Mouse (Mus musculus) adrenal gland, postnatal 36 days (tissue): ENCODE data around the gene Fbrsl1. TPM values are rescaled to one million over a fixed set of nuclear protein-coding genes. Genes with fewer than 3 reads are reported as not detected.
A peak's percentile ranks its signal among the peaks of the same experiment; 100 is the strongest.

Experiments used
- DNase-seq, 2 experiments: peaks; one replicate each; pipeline ENCODE4 v3.0.0; 2021; ENCODE audit warnings: mixed read lengths in 1 of 2
- total RNA-seq, 2 experiments: library from RNA; stranded (reverse); gene quantifications; 2 replicates each; pipeline ENCODE4 v1.2.3; 2021

The Fbrsl1 gene
- total RNA-seq, 2 experiments from 2014 or later: 65.6 to 68.6 TPM

DNA sequence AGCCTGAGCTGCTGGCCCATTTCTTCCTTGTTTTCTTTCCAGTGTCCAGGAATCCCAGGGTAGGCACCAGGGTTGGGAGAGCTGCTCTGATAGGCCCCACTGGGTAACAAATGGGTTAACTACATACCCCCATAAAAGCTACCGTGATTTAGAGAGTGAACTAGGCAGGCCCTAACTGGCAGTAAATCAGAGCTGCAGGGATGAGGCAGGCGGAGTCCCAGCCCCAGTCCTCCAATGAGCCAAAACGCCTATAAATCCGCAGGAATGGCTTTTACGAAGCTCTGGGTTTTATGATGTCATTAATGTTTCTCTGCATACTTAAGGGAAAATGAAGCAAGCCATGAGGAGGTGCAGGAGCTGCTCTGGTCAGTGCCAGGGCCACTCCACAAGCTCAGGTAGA, 33.3 kb downstream of the Fbrsl1 start:
- no peak for DNase-seq

- DNase-seq: no peak
These were observed 35.3 kb downstream of the Fbrsl1 start for GRCm38 (mm10) chr5:110413018-110413417.

DNA sequence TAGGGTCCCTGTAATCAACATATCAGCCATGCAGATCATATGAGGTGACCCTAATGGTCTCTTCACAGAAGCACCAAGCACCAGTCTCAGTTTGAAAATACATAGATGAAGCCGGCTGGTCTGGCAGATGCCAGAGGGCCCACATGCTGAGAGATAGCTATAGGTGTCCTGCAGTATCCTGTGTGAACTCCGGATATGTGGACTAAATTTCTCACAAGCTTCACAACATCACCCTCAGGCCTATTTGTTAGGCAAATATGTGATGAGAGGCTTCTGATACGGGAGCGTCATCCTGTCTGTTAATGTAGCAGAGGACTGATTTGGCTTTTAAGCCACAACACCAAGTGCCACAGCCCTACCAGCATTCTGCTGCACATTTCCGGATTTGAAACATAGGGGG, 37.9 kb downstream of the Fbrsl1 start:
- DNase-seq: no peak

- DNase-seq: no peak
These were observed 39.3 kb downstream of the Fbrsl1 start for GRCm38 (mm10) chr5:110408967-110409366.

DNA sequence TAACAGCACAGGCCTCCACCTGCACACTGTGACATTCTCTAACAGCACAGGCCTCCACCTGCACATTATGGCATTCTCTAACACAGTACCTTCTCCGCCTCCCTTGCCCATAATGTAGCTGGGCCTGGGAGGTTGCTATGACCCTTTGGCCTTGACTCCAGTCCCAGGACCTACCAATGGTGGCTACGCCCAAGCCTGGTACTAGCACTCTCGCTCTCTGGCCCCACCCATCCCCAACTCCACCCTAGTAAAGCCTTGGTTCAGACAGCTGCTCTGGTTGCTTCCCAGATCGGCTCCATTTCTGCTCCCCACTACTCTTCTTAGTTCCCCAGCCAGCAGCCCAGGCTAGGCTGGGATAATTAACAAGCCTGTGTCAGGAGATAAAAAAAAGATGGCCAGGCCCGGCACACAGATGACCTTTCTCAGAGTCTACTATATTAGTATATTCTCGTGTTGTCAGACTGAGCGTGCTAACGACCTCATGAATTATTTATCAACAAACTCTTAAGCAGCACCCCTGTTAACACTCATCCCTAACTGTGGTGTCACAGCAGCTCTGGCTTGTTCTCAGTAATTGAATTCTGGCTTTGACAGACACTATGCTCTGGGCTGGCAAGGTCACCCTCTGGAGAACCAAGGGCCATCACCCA, 42.1 kb downstream of the Fbrsl1 start:
- no peak for DNase-seq

DNA sequence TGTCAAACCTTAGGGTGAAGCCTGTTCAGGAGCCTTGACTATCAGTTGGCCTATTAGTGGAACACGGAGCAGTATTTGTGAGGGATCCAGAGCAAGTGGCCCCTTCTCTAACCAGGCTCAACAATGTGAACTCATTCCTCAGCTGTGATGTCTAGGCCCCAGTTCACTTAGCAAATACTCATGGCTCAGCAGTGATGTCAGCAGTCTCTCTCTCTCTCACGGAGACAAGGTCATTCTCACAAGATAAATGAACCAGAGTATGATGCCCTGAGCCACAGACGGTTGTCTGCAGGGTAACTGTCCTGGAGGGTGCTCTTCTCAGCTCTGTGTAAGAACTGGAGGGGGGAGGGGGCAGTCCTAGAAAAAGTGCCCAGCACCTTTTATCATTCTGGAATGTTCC, 44.4 kb downstream of the Fbrsl1 start:
- DNase-seq: peak; percentile 46 to 49

DNA sequence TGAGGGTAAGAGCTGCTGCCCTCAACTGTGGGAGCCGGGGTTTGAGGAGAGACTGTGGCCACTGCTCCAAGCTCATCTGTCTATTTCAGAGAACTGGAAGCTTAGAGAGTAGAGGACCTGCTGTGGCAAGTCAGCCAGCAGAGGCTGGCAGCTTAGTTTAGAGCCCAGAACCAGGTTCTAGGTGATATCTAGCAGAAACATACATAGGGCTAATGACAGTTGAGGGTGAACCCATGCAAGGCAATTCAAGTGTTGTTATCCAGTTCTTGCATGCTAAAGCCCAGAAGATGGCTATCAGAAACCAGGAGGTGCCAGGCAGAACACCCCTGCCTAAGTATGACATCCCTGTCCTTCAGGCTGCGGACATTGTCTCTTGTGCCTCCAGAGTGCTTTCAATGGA, 45.7 kb downstream of the Fbrsl1 start:
- no peak for DNase-seq

GRCm38 (mm10) chr5:110401101-110401500, 47.2 kb downstream of the Fbrsl1 start:
- peak; percentile 32 to 43 for DNase-seq

DNA sequence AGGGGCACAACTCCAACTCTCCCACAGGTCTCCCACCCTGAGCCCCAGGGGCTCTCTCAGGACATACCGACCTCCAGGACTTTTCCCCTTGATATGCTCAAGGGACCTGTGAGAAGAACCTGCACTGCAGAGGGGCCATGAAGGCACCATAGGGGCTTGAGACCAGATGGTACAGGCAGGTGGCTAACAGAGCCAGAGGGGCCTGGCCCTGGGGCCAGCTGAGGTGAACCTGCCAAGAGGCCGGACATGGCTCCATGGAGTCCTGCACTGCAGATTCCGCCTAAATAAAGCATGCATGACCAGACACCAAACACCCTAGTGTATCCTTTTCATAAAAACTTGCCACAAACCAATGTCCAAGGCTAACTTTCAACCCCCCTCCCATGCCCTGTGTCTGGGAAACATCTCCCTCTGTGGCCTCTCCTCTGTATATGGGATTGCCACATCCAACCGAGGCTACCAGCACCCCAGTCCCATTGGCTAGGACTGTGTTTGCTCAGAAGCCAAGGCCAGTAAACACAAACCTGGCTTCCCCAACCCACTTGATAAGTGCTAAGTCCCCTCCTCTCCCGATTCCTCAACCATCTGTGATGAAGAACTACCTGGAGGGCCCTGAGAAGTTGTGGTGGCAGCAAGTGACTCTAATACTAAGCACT, 53.2 kb downstream of the Fbrsl1 start:
- no peak for DNase-seq

DNA sequence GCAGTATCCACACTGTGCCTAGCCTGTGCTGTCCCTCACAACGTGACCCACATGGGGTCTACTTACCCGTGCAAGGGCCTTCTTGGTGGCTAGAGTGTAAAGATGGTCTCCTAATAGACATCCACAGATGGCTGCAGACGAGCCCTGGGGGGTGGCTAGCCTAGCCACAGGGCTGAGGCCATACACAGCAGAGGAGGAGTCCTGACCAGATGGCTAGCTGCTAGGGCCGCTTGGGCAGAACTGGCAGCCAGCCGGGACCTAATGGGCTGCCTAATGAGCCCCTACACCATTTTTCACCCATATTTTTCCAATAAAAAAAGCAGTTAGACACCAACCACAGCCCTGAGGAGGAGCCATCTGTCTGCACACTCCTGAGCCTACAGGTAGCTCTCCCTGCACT, 55.6 kb downstream of the Fbrsl1 start:
- no peak for DNase-seq

DNA sequence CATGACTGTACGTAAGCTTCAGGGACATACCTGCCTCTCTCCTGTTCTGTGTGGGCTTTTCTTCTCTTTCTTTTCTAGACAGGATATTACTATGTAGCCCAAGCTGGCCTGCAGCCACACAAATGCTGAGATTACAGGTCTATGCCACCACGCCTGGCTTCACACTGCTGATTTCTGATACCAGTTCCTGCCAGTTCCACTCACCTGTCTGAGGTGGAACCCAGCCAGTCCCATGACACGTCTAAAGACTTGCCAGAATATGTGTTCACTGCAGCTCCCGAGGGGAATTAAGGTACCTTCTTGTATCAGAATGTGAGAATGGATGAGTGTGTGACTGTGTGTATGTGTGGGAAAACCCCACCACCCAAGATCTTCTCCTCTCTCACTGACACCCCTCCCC, 57.7 kb downstream of the Fbrsl1 start:
- no peak for DNase-seq

DNA sequence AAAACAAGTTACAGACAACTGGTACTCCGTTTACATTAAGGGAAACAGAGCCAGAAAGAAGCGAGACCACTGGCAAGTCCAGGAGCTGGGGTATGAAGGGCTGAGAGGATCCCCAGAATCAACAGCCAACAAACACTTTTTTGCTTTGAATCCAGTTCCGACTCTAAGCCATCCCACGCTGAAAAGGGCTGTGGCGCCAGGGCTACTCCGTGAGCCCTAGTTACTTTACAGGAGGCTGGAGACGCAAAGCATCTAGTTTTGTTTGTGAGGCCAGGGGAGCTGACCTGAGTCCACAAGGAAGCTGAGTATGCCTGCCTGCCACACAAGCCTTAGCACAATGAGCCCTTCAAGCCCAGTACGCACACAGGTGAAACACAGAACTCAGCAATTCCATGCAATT, 61.0 kb downstream of the Fbrsl1 start:
- no peak for DNase-seq

DNA sequence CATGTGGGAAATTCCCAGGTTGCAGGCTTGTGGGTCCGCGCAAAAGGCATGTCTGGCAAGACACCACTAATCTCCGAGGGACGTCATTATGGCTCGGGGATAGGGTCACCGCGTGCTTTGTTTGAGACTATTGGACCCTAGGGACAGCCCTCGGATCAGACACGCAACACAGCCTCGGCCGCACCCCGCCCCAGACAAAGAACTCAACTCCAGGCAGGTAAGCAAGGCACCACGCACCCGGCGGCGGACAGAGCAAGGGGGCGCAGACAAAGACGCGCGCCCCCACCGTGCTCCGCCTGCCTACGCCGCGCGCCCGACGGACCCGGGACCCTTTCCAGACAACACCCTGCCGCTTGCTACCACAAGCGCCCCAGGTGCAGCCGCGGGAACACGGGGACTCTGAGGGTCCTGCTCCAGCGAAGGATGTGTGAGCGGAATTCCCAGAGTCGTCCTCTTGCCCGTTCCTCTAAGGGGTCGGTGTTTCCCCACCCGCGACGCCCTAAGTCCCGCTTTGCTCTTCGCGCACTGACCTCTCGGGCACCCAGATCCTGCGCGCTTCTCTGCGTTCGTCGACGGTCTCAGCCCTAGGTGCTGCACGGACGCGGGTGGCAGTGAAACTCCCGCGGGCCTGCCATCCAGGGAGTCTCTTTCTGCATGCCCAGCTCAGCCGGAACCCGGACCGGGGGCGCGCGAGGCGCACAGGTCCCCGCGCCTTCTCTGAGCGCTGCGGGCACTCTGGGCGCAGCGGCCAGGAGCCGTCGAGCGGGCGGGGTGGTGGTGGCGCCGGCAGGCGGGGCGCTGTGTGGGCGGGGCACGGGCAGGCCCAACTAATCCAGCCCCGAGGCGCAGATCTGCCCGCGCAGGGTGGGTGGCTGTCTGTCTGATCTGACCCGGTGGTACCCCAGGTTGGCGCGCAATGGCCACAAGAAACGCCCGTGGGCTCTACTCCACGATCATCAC, 61.7 kb downstream of the Fbrsl1 start:
- peak; percentile 86 to 93 for DNase-seq

DNA sequence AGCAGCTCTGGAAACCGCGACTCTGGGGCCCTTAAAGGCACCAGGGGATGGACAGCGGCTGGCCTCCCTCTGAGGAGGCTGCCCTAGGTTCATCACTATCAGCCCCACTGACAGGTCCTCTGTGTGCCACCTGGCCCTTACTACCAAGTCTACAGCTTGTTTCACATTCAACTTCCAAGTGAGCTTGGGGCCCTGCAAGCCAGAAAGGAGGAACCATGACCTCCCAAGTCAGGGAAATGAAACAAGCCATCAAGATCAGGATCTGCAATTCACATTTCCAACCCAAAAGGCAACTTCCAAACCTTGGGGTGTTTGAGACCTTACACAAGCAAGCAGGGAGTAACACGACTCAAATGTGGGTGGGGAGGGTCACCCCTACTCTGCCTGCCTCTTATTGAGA, 63.0 kb downstream of the Fbrsl1 start:
- no peak for DNase-seq

DNA sequence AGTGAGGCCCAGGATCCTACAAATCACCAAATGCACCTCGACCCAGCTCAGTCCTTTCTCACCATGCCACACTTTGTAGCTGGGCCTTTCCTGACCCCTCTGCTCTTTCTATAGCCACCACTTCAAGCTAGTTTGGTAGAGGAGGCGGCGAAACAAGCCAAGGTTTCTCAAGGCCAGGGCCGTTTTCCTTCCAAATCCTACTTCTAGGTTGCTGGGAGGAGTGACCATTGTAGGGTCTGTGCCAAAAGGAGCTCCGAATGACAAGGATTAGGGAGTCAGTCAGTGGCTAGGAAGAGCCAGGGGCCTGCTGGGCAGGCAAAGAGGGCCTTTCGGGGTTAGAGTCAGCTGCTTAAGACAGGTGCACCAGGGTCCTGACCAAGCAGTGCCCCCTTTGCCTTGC, 63.8 kb downstream of the Fbrsl1 start:
- peak in 1 of 2 experiments; percentile 42 for DNase-seq

DNA sequence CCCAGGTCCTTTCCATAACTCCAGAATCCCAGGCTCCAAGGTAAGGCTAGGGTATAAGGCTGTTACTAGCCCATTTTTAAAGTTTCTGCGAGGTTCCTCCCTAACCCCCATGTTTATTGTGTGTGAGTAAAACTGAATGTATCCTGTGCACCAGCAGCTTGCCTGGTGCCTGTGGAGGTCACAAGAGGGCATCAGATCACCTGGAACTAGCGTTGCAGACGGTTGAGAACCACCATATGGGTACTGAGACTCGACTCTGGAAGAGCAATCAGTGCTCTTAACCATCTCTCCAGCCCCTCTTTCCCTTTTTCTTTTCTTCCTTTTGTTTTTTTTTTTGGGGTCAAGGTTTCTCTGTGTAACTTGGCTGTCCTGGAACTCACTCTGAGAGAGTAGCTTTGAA, 68.5 kb downstream of the Fbrsl1 start:
- DNase-seq: no peak

GRCm38 (mm10) chr5:110379086-110379485, 69.2 kb downstream of the Fbrsl1 start:
- DNase-seq: no peak

DNA sequence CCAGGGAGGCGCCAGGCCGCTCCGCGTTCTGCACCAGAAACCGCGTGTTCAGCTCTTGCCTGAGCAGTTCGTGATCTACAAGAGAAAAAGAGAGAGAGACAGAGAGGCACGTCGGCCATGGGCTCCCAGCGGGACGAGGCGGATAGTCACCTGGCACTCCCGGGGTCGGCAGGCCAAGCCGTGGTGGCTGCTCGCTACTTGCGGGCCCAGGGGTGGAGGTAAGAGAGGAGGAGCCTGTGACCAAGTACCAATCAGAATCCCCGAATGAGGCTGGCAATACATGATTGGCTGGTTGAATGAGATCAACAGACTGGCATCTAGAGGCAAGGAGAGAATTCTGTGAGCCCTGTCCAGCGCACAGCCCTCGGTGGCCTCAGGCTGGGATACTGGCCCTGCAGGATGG, 70.1 kb downstream of the Fbrsl1 start:
- DNase-seq: no peak

GRCm38 (mm10) chr5:110376802-110377433, 71.4 kb downstream of the Fbrsl1 start:
- peak; percentile 78 to 85 for DNase-seq

DNA sequence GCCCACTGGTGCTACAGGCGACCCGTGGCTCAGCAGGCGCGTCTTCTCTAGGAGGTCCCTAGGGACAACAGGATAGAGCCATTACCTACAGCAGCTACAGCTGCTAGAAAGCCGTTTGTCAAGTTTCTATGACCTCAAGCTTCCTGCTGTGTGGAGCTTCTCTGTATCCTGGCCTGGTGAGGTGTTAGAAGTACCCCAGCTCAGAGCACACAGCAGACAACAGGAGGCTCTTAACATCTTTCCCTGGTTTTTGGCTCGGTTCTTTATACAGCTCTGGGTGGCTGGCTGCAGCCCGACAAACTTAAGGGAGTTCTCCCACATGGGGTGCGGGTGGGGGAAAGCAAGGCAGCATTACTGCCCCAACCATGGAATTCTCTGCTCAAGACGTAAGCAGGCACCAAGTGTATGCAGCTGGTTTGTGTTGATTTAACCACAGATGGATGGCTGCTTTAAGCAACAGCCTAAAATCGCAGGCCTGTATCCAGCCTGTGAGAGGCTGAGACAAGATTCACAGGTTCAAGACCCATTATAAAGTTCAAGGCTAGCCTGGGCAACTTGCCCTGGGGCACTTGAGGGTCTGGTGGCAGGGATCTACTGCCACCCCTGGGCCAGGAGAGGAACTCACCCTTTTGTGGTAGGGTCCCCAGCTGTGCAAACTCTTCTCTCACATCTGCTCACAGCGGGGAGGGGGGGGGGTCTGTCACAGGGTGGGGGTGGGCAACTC, 84.3 kb downstream of the Fbrsl1 start:
- peak; percentile 48 to 55 for DNase-seq

- DNase-seq: peak; percentile 90 to 93
These were observed 85.0 kb downstream of the Fbrsl1 start for GRCm38 (mm10) chr5:110363179-110363821.
